Mouse (Mus musculus) stomach, embryonic 16.5 days (tissue): ENCODE data around the gene Arfgap1. TPM values are rescaled to one million over a fixed set of nuclear protein-coding genes. Genes with fewer than 3 reads are reported as not detected.

Source experiments
- polyA plus RNA-seq: library from polyadenylated mRNA; unstranded; fragments of >200 nt; fragmentation: Nextera tagmentation; extraction: Ambion mirVana; gene quantifications from 2 replicates; pipeline ENCODE4 v1.2.1, GENCODE M21; 2015

Gene Arfgap1
- polyA plus RNA-seq, 1 experiment from 2014 or later: 104 TPM

Other genes starting within 250 kb of the Arfgap1 start
- gene Slc17a9, start 242.0 kb upstream of the Arfgap1 start, polyA plus RNA-seq: 4.9 and 5.1 TPM in 2 replicates
- not detected in 2 replicates for gene Bhlhe23, start 190.3 kb upstream of the Arfgap1 start, polyA plus RNA-seq
- 10.9 and 11.6 TPM in 2 replicates for gene Ythdf1, start 46.3 kb upstream of the Arfgap1 start, polyA plus RNA-seq
- gene Birc7, start 38.2 kb upstream of the Arfgap1 start, polyA plus RNA-seq: 0.15 TPM in 1 of 2 replicates, not detected in the other
- gene Nkain4, start 12.5 kb upstream of the Arfgap1 start, polyA plus RNA-seq: 53.7 and 59.9 TPM in 2 replicates
- gene Col20a1, start 19.3 kb downstream of the Arfgap1 start, polyA plus RNA-seq: 0.94 TPM in 2 replicates
- gene Chrna4, start 76.3 kb downstream of the Arfgap1 start, polyA plus RNA-seq: 0.81 and 1.2 TPM in 2 replicates
- 1.1 TPM in 2 replicates for gene Kcnq2, start 168.1 kb downstream of the Arfgap1 start, polyA plus RNA-seq
- gene Eef1a2, start 189.8 kb downstream of the Arfgap1 start, polyA plus RNA-seq: 0.10 and 0.17 TPM in 2 replicates
- 220 and 249 TPM in 2 replicates for gene Ppdpf, start 220.0 kb downstream of the Arfgap1 start, polyA plus RNA-seq
- 0.56 and 0.70 TPM in 2 replicates for gene Ptk6, start 235.6 kb downstream of the Arfgap1 start, polyA plus RNA-seq
- gene Srms, start 246.0 kb downstream of the Arfgap1 start, polyA plus RNA-seq: 0.19 and 0.40 TPM in 2 replicates